Comparison of ENCODE assay signal across 18 mouse cellular contexts in the genomic region with DNA sequence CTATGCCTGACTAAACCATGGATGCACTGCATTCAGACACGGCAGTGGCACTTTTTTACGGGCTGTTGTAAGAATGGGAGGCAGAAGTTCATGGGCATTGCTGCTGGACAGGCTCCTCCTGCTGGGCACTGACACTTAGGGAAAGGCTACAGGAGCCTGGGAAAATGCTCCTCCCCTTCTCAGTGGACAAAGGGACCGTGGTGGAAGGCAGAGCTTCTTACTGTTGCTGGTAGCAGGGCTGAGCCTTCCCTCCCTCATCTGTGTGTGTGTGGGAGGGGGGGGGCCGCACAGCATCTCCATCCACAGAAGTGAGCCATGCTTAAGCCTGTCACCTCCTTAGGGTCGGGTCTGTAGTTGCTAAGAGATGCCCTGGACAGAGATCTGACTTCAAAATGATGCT. TPM values are rescaled to one million over a fixed set of nuclear protein-coding genes. Genes with fewer than 3 reads are reported as not detected.
DNase-seq lines count a peak whose midpoint lies in the region; ATAC-seq and TF ChIP-seq lines count a peak whose summit lies in the region.
"Had no signal": no experiment of that assay in that cellular context is flagged by ENCODE, and none has a peak within 500 bp of the region (broad histone marks: within the 10 kb centered on the region; RNA-seq: fewer than 3 reads in every experiment).

No protein-coding gene starts in this region.

- H3K4me2 ChIP-seq in kidney, postnatal 0 days (ENCODE audit: low read length): no peak overlapping the region
- H3K4me2 ChIP-seq in midbrain, postnatal 0 days (ENCODE audit: low read depth, low read length, poor library complexity, severe bottlenecking): no peak overlapping the region
- H3K4me2 ChIP-seq: embryonic facial prominence, embryonic 12.5 days had no signal

- no peaks in the 10 kb centered on the region for H3K9me3 ChIP-seq in kidney, postnatal 0 days (replicated peaks; ENCODE audit: low read length)
- no peaks in the 10 kb centered on the region for H3K9me3 ChIP-seq in midbrain, postnatal 0 days (ENCODE audit: low read length)
- H3K9me3 ChIP-seq: embryonic facial prominence, embryonic 12.5 days had no signal

- H3K9ac ChIP-seq in kidney, postnatal 0 days (ENCODE audit: low read depth, low read length): no peak overlapping the region
- no peak overlapping the region for H3K9ac ChIP-seq in midbrain, postnatal 0 days (replicated peaks; ENCODE audit: low read length, poor library complexity, severe bottlenecking)
- H3K9ac ChIP-seq: embryonic facial prominence, embryonic 12.5 days had no signal

- H3K4me1 ChIP-seq in kidney, postnatal 0 days (replicated peaks; ENCODE audit: insufficient read depth, low read length): 0 out of 2 replicates have a peak, but pooled peaks cover 5% of the 10 kb centered on the region
- H3K4me1 ChIP-seq in midbrain, postnatal 0 days (ENCODE audit: insufficient read depth, low read length): no peaks in the 10 kb centered on the region
- H3K4me1 ChIP-seq: embryonic facial prominence, embryonic 12.5 days had no signal

- no peak overlapping the region for H3K4me3 ChIP-seq in kidney, postnatal 0 days (replicated peaks; ENCODE audit: low read depth, low read length)
- no peak overlapping the region for H3K4me3 ChIP-seq in midbrain, postnatal 0 days (ENCODE audit: low read depth, low read length)
- H3K4me3 ChIP-seq: embryonic facial prominence, embryonic 12.5 days had no signal

- 45% methylated on average over 5 of the region's 5 CpGs for WGBS in kidney, postnatal 0 days
- 45% methylated on average over 5 of the region's 5 CpGs for WGBS in midbrain, postnatal 0 days

- ATAC-seq in cerebellum, adult (ENCODE audit: insufficient number of reproducible peaks, low FRiP score, low TSS enrichment): peak; percentile 13; the same call in 1 of the 2 replicates
- ATAC-seq in kidney, postnatal 0 days (replicated peaks; ENCODE audit: low FRiP score, low read depth): peak; percentile 39; the same call in 1 of the 2 replicates
- ATAC-seq in midbrain, postnatal 0 days (ENCODE audit: low FRiP score): no peak

- peak; percentile 40; the same call in 1 of the 2 replicates for TF ChIP-seq CTCF in kidney, postnatal 0 days (IDR thresholded peaks at IDR 0.05; ENCODE audit: low read depth)
- peak; percentile 28; the same call in 1 of the 2 replicates for TF ChIP-seq CTCF in midbrain, postnatal 0 days (IDR thresholded peaks at IDR 0.05)

- no peaks in the 10 kb centered on the region for H3K36me3 ChIP-seq in kidney, postnatal 0 days (ENCODE audit: insufficient read depth, low read length)
- H3K36me3 ChIP-seq in midbrain, postnatal 0 days (ENCODE audit: insufficient read depth, low read length): peaks cover 9% of the 10 kb centered on the region

- DNase-seq in cerebellum, postnatal 14 days: no peak
- DNase-seq in kidney, postnatal 0 days (ENCODE audit: low spot score): peak; percentile 36
- no peak for DNase-seq in kidney, postnatal 25 days
- peak; percentile 15 for DNase-seq in NIH3T3 (ENCODE audit: low read depth)
- peak; percentile 2 for DNase-seq in midbrain, postnatal 0 days (ENCODE audit: low spot score)
- DNase-seq in adrenal gland, adult 2 months: no peak
- no peak for DNase-seq in layer of hippocampus, postnatal 36 days
- DNase-seq: cerebellum, adult 2 months; kidney, adult 11 months; right cerebral cortex, adult 18-20 months had no signal

- no peak overlapping the region for H3K27ac ChIP-seq in kidney, postnatal 0 days
- H3K27ac ChIP-seq in midbrain, postnatal 0 days (ENCODE audit: low read depth, low read length): no peak overlapping the region
- H3K27ac ChIP-seq: embryonic facial prominence, embryonic 12.5 days had no signal

- H3K27me3 ChIP-seq in kidney, postnatal 0 days (ENCODE audit: insufficient read depth, low read length): no peaks in the 10 kb centered on the region
- no peaks in the 10 kb centered on the region for H3K27me3 ChIP-seq in midbrain, postnatal 0 days (ENCODE audit: insufficient read depth, low read length)
- H3K27me3 ChIP-seq: embryonic facial prominence, embryonic 12.5 days had no signal

RNA-seq across cellular contexts. Expression of a gene that starts 5.2 kb away (rescaled TPM):
- polyA plus RNA-seq in kidney, postnatal 0 days (2015; fragmentation: Nextera tagmentation; extraction: Ambion mirVana): not detected in 2 replicates
- not detected in 2 replicates for total RNA-seq in midbrain, postnatal 0 days (2014; rRNA removed)
- not detected in 2 replicates for polyA plus RNA-seq in midbrain, postnatal 0 days (2015; fragmentation: Nextera tagmentation; extraction: Ambion mirVana)
- not detected for total RNA-seq in adrenal gland, adult 2 months (2021)
- not detected in 2 replicates for polyA plus RNA-seq in adrenal gland, adult 2 months (2012; rRNA removed)
- not detected for total RNA-seq in layer of hippocampus, postnatal 36 days (2021)
- total RNA-seq: ES-E14; heart, adult 8-10 months; layer of hippocampus, postnatal 10 days; liver, adult 2 months had no signal
- polyA plus RNA-seq: cerebellum, adult 2 months; frontal cortex, adult 2 months; liver, adult 2 months; testis, adult 2 months had no signal

RNA-seq across cellular contexts. Expression of a gene that starts 23.3 kb away (rescaled TPM):
- polyA plus RNA-seq in kidney, postnatal 0 days (2015; fragmentation: Nextera tagmentation; extraction: Ambion mirVana): 9.4 and 9.7 TPM in 2 replicates
- total RNA-seq in midbrain, postnatal 0 days (2014; rRNA removed): 4.1 and 4.7 TPM in 2 replicates
- 2.4 and 2.5 TPM in 2 replicates for polyA plus RNA-seq in midbrain, postnatal 0 days (2015; fragmentation: Nextera tagmentation; extraction: Ambion mirVana)
- total RNA-seq in adrenal gland, adult 2 months (2021): 1 to 10 TPM; 5.6 to 7.0 TPM
- polyA plus RNA-seq in adrenal gland, adult 2 months (2012; rRNA removed): 0.35 and 0.83 TPM in 2 replicates
- total RNA-seq in layer of hippocampus, postnatal 36 days (2021): 1 to 10 TPM; 3.6 to 4.0 TPM

RNA-seq across cellular contexts. Expression of a gene that starts 24.5 kb away (rescaled TPM):
- 14.0 and 15.8 TPM in 2 replicates for polyA plus RNA-seq in kidney, postnatal 0 days (2015; fragmentation: Nextera tagmentation; extraction: Ambion mirVana)
- 11.0 and 12.9 TPM in 2 replicates for total RNA-seq in midbrain, postnatal 0 days (2014; rRNA removed)
- polyA plus RNA-seq in midbrain, postnatal 0 days (2015; fragmentation: Nextera tagmentation; extraction: Ambion mirVana): 8.2 and 8.9 TPM in 2 replicates
- 10 to 100 TPM; 13.5 to 17.0 TPM for total RNA-seq in adrenal gland, adult 2 months (2021)
- polyA plus RNA-seq in adrenal gland, adult 2 months (2012; rRNA removed): 3.7 and 3.8 TPM in 2 replicates
- total RNA-seq in layer of hippocampus, postnatal 36 days (2021): 1 to 10 TPM; 6.9 to 9.0 TPM

Comparison
In these comparisons a context has a peak if more than half of its experiments do, and no peak if none do; other contexts are left out.
1. DNase-seq: peak in kidney, postnatal 0 days (single experiment), NIH3T3 (single experiment) and midbrain, postnatal 0 days (single experiment); none in cerebellum, postnatal 14 days (0 of 2), kidney, postnatal 25 days (0 of 2), adrenal gland, adult 2 months (single experiment) and layer of hippocampus, postnatal 36 days (0 of 2).